8 mouse cellular contexts compared by ENCODE assay signal in genomic region chr14:119012607-119013431, GRCm38 (mm10).
A peak's percentile ranks its signal among the peaks of the same experiment; 100 is the strongest.
DNase-seq lines count a peak whose midpoint lies in the region; ATAC-seq lines count a peak whose summit lies in the region.

No protein-coding gene starts in this region.

- H3K4me3 ChIP-seq in neural tube, embryonic 15.5 days (replicated peaks), result peak overlapping the region; percentile 19

- no peaks in the 10 kb centered on the region for H3K27me3 ChIP-seq in neural tube, embryonic 15.5 days (replicated peaks)

- H3K9ac ChIP-seq in neural tube, embryonic 15.5 days (replicated peaks), result 0 out of 2 replicates have a peak overlapping the region, but pooled peaks have one; percentile 14

- peak; percentile 67 for ATAC-seq in granulocyte monocyte progenitor cell, adult 5-6 weeks (replicated peaks; ENCODE audit: poor library complexity, severe bottlenecking)
- ATAC-seq in neural tube, embryonic 15.5 days (ENCODE audit: low FRiP score), result peak; percentile 93

- WGBS in neural tube, embryonic 15.5 days, result 48% methylated on average over 23 of the region's 23 CpGs

- peaks cover 7% of the 10 kb centered on the region; the same call in 1 of the 2 replicates for H3K36me3 ChIP-seq in neural tube, embryonic 15.5 days

- H3K4me2 ChIP-seq in neural tube, embryonic 15.5 days, result peak overlapping the region; percentile 51

- H3K4me1 ChIP-seq in neural tube, embryonic 15.5 days, result peaks cover 13% of the 10 kb centered on the region

- peak; percentile 15 to 19 for DNase-seq in heart, adult 18-20 months
- no peak for DNase-seq in heart, adult 8-10 months (ENCODE audit: low spot score)
- peak; percentile 77 to 80 for DNase-seq in cerebellum, postnatal 36 days
- DNase-seq in kidney, postnatal 10 days, result peak; percentile 63
- peak; percentile 47 for DNase-seq in liver
- peak; percentile 46 to 72 for DNase-seq in thymus, postnatal 36 days

- no peaks in the 10 kb centered on the region for H3K9me3 ChIP-seq in neural tube, embryonic 15.5 days (replicated peaks)

- H3K27ac ChIP-seq in neural tube, embryonic 15.5 days (replicated peaks), result peak overlapping the region; percentile 74
